Mouse (Mus musculus) intestine, postnatal 0 days (tissue): ENCODE results near the gene Adarb2. TPM values are rescaled to one million over a fixed set of nuclear protein-coding genes. Genes with fewer than 3 reads are reported as not detected.

Experiments
- ATAC-seq: fragments of 200-750 bp; cut with Nextera tagmentation; 2 replicates; pipeline ENCODE4 v1.8.0; 2017; ENCODE audit warnings: mild to moderate bottlenecking, moderate TSS enrichment, moderate library complexity
- H3K27ac ChIP-seq: fragments of 300-500 bp; sonication (generic); 2 replicates; pipeline ENCODE4 v1.5.1; 2014; ENCODE audit warnings: mild to moderate bottlenecking, low read depth, low read length, moderate library complexity
- H3K27me3 ChIP-seq: fragments of 300-500 bp; sonication (generic); replicated peaks from 2 replicates; pipeline ENCODE4 v1.6.1; 2014; ENCODE audit warnings: low read length, mixed read lengths; ENCODE audit not compliant: control insufficient read depth, insufficient read depth
- H3K36me3 ChIP-seq: fragments of 300-500 bp; sonication (generic); 2 replicates; pipeline ENCODE4 v1.6.1; 2014; ENCODE audit warnings: mild to moderate bottlenecking, moderate library complexity; ENCODE audit not compliant: control insufficient read depth, insufficient read depth
- H3K4me1 ChIP-seq: fragments of 300-500 bp; sonication (generic); replicated peaks from 2 replicates; pipeline ENCODE4 v1.6.1; 2014; ENCODE audit warnings: antibody characterized with exemption, low read length, mixed read lengths; ENCODE audit not compliant: control insufficient read depth, insufficient read depth
- H3K4me2 ChIP-seq: fragments of 300-500 bp; sonication (generic); replicated peaks from 2 replicates; pipeline ENCODE4 v1.6.1; 2014; ENCODE audit warnings: low read depth, mild to moderate bottlenecking, moderate library complexity
- H3K4me3 ChIP-seq: fragments of 300-500 bp; sonication (generic); 2 replicates; pipeline ENCODE4 v1.5.1; 2014; ENCODE audit warnings: low read depth, low read length
- H3K9ac ChIP-seq: fragments of 300-500 bp; sonication (generic); 2 replicates; pipeline ENCODE4 v1.6.1; 2014; ENCODE audit warnings: mild to moderate bottlenecking, low read depth, low read length
- H3K9me3 ChIP-seq: fragments of 300-500 bp; sonication (generic); 2 replicates; pipeline ENCODE4 v1.6.1; 2016; ENCODE audit warnings: mixed run types; ENCODE audit not compliant: control insufficient read depth
- CTCF ChIP-seq: sonication (generic); IDR thresholded peaks from 2 replicates; pipeline ENCODE4 v1.5.1; 2016; ENCODE audit warnings: low read depth, mild to moderate bottlenecking, control low read depth, antibody characterized with exemption, moderate library complexity
- WGBS: fragments of 180-500 bp; shearing (Covaris S2); extraction: QIAGEN DNeasy Blood & Tissue Kit; methylation state at CpG from one replicate; pipeline ENCODE4 v1.1.7; 2014; 5-methylcytosine and 5-hydroxymethylcytosine counted together
- polyA plus RNA-seq: library from polyadenylated mRNA; unstranded; fragments of >200 nt; fragmentation: Nextera tagmentation; extraction: Ambion mirVana; gene quantifications from 2 replicates; pipeline ENCODE4 v1.2.1, GENCODE M21; 2015

Adarb2 gene
- polyA plus RNA-seq, 1 experiment from 2014 or later = 0.14 TPM

DNA sequence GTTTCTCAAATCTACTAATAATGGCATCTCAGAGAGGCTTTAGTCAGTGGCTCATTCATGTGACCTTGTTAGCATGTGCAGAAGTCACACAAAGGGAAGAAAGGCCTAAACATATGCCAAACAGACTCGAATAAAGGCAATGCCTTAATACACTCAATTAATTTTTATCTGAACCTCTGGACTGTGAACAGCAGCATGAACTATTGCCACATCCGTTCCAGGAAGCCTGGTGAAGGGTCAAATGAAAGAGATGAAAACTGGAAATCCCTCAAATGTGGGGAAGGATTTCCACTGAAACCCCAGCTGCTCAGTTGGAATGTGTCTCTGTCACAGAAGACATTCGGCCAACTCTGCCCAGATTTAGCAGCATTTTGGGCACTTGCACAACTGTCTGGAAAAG, 497.2 kb downstream of the Adarb2 start:
- TF ChIP-seq CTCF = no peak
- H3K9ac ChIP-seq = no peak overlapping the region
- H3K4me1 ChIP-seq = no peaks in the 10 kb centered on the region
- no peaks in the 10 kb centered on the region for H3K36me3 ChIP-seq
- H3K9me3 ChIP-seq = no peaks in the 10 kb centered on the region
- H3K4me2 ChIP-seq = no peak overlapping the region
- no peak overlapping the region for H3K4me3 ChIP-seq
- H3K27me3 ChIP-seq = no peaks in the 10 kb centered on the region
- ATAC-seq = no peak
- WGBS = 67% methylated on average over 3 of the region's 3 CpGs
- H3K27ac ChIP-seq = no peak overlapping the region

GRCm38 (mm10) chr13:8700981-8701380, 498.3 kb downstream of the Adarb2 start:
- Histone ChIP-seq H3K27me3 (no peaks in the 10 kb centered on the region), H3K9ac (no peak overlapping the region), H3K9me3 (no peaks in the 10 kb centered on the region), H3K4me1 (no peaks in the 10 kb centered on the region), H3K27ac (no peak overlapping the region), H3K4me2 (no peak overlapping the region), H3K4me3 (no peak overlapping the region), H3K36me3 (no peaks in the 10 kb centered on the region)
- WGBS = 65% methylated on average over 4 of the region's 4 CpGs
- ATAC-seq = no peak
- TF ChIP-seq CTCF = no peak

DNA sequence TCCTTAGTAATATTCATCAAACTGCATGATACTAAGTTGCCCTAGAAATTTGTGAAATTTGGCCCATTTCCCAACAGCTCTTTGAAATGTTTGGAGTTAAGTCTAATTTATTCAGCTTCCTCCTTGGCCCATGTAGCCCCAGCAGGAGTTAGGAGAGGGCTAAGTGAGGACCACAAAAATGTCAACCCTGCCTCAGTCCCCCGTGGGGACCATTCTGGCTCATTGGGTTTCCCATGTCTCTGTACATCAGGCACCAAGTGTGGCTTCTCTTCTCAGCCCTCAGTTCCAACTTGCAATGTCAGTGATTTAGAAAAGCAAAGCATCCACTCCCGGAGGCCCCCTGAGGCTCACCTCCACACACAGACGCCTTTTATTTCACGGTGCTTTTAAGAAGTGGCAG, 502.6 kb downstream of the Adarb2 start:
- H3K27me3 ChIP-seq = no peaks in the 10 kb centered on the region
- H3K9ac ChIP-seq = no peak overlapping the region
- no peak overlapping the region for H3K4me3 ChIP-seq
- ATAC-seq = no peak
- H3K9me3 ChIP-seq = no peaks in the 10 kb centered on the region
- no peaks in the 10 kb centered on the region for H3K36me3 ChIP-seq
- WGBS = 56% methylated on average over 4 of the region's 4 CpGs
- no peak for TF ChIP-seq CTCF
- H3K27ac ChIP-seq = no peak overlapping the region
- H3K4me2 ChIP-seq = no peak overlapping the region
- H3K4me1 ChIP-seq = no peaks in the 10 kb centered on the region

- Histone ChIP-seq H3K9me3 (no peaks in the 10 kb centered on the region), H3K4me2 (no peak overlapping the region), H3K4me1 (no peaks in the 10 kb centered on the region), H3K9ac (no peak overlapping the region), H3K27ac (no peak overlapping the region), H3K4me3 (no peak overlapping the region), H3K27me3 (no peaks in the 10 kb centered on the region), H3K36me3 (no peaks in the 10 kb centered on the region)
- no peak for TF ChIP-seq CTCF
- 81% methylated on average over 6 of the region's 6 CpGs for WGBS
- no peak for ATAC-seq
Measured at GRCm38 (mm10) chr13:8713377-8713776, 510.7 kb downstream of the Adarb2 start.

GRCm38 (mm10) chr13:8729972-8730645, 527.4 kb downstream of the Adarb2 start:
- Histone ChIP-seq H3K27ac (no peak overlapping the region), H3K9me3 (no peaks in the 10 kb centered on the region), H3K27me3 (no peaks in the 10 kb centered on the region), H3K36me3 (no peaks in the 10 kb centered on the region), H3K4me2 (no peak overlapping the region), H3K9ac (no peak overlapping the region), H3K4me3 (no peak overlapping the region), H3K4me1 (no peaks in the 10 kb centered on the region)
- no peak for ATAC-seq
- WGBS = 81% methylated on average over 10 of the region's 10 CpGs
- no peak for TF ChIP-seq CTCF

GRCm38 (mm10) chr13:8737139-8737865, 534.6 kb downstream of the Adarb2 start:
- no peak overlapping the region for H3K27ac ChIP-seq

More at GRCm38 (mm10) chr13:8737139-8737865, 534.6 kb downstream of the Adarb2 start:
- Histone ChIP-seq H3K36me3 (no peaks in the 10 kb centered on the region), H3K27me3 (no peaks in the 10 kb centered on the region), H3K4me1 (no peaks in the 10 kb centered on the region), H3K9me3 (no peaks in the 10 kb centered on the region), H3K4me3 (no peak overlapping the region), H3K9ac (no peak overlapping the region), H3K4me2 (no peak overlapping the region)
- 64% methylated on average over 5 of the region's 5 CpGs for WGBS
- no peak for ATAC-seq
- TF ChIP-seq CTCF = no peak
